Mouse (Mus musculus) forebrain, embryonic 11.5 days (tissue): ENCODE measurements around the gene Pex11g. TPM values are rescaled to one million over a fixed set of nuclear protein-coding genes. Genes with fewer than 3 reads are reported as not detected.

Experiments
- ATAC-seq: fragments of 200-750 bp; cut with Nextera tagmentation; replicated peaks from 2 replicates; pipeline ENCODE4 v1.8.0; 2017; ENCODE audit warnings: moderate TSS enrichment; ENCODE audit not compliant: low FRiP score
- DNase-seq: peaks from one replicate; pipeline ENCODE4 v3.0.0-alpha.2; 2017; ENCODE audit warnings: low spot score
- H3K27ac ChIP-seq: fragments of 300-500 bp; sonication (generic); 2 replicates; pipeline ENCODE4 v1.5.1; 2014; ENCODE audit warnings: low read depth, low read length
- H3K27me3 ChIP-seq: fragments of 300-500 bp; sonication (generic); 2 replicates; pipeline ENCODE4 v1.6.1; 2014; ENCODE audit warnings: mild to moderate bottlenecking, low read length, mixed read lengths; ENCODE audit not compliant: control insufficient read depth, insufficient read depth
- H3K36me3 ChIP-seq: fragments of 300-500 bp; sonication (generic); 2 replicates; pipeline ENCODE4 v1.6.1; 2014; ENCODE audit warnings: mild to moderate bottlenecking, low read length, moderate library complexity, mixed read lengths; ENCODE audit not compliant: control insufficient read depth, insufficient read depth
- H3K4me1 ChIP-seq: fragments of 300-500 bp; sonication (generic); replicated peaks from 2 replicates; pipeline ENCODE4 v1.6.1; 2014; ENCODE audit warnings: low read length, mixed read lengths; ENCODE audit not compliant: control insufficient read depth, insufficient read depth
- H3K4me2 ChIP-seq: fragments of 300-500 bp; sonication (generic); 2 replicates; pipeline ENCODE4 v1.6.1; 2014; ENCODE audit warnings: low read depth, mild to moderate bottlenecking, low read length, moderate library complexity, mixed read lengths; ENCODE audit not compliant: severe bottlenecking
- H3K4me3 ChIP-seq: fragments of 300-500 bp; sonication (generic); 2 replicates; pipeline ENCODE4 v1.5.1; 2014; ENCODE audit warnings: low read depth, low read length
- H3K9ac ChIP-seq: fragments of 300-500 bp; sonication (generic); 2 replicates; pipeline ENCODE4 v1.6.1; 2014; ENCODE audit warnings: low read length
- H3K9me3 ChIP-seq: fragments of 300-500 bp; sonication (generic); 2 replicates; pipeline ENCODE4 v1.6.1; 2016; ENCODE audit warnings: low read length, mixed read lengths; ENCODE audit not compliant: control insufficient read depth
- WGBS: fragments of 180-500 bp; shearing (Covaris S2); extraction: QIAGEN DNeasy Blood & Tissue Kit; methylation state at CpG from one replicate; pipeline ENCODE4 v1.1.7; 2014; 5-methylcytosine and 5-hydroxymethylcytosine counted together
- polyA plus RNA-seq: library from polyadenylated mRNA; unstranded; fragments of >200 nt; fragmentation: Nextera tagmentation; extraction: Ambion mirVana; gene quantifications from 2 replicates; pipeline ENCODE4 v1.2.1, GENCODE M21; 2014

The Pex11g gene
- polyA plus RNA-seq: 2.9 and 3.8 TPM in 2 replicates

GRCm38 (mm10) chr8:3467006-3467885 is at the start of gene Pex11g:
Gene Pex11g, minus strand, starts transcription at chr8:3467680.
- H3K4me3 ChIP-seq: peak within 1 kb of the TSS; percentile 42
- no peaks in the 10 kb centered on the region for H3K27me3 ChIP-seq
- 10% methylated on average over 32 of the region's 32 CpGs for WGBS
- no peaks in the 10 kb centered on the region for H3K9me3 ChIP-seq
- peak within 1 kb of the TSS; percentile 70 for H3K27ac ChIP-seq
- peak within 1 kb of the TSS; percentile 77 for H3K9ac ChIP-seq
- H3K4me1 ChIP-seq: no peaks in the 10 kb centered on the region; the same call in 1 of the 2 replicates
- ATAC-seq: peak; percentile 96
- peak within 1 kb of the TSS; percentile 66 for H3K4me2 ChIP-seq
- no peaks in the 10 kb centered on the region for H3K36me3 ChIP-seq
- peak; percentile 99 for DNase-seq

GRCm38 (mm10) chr8:3517117-3517495 is 49.6 kb upstream of the Pex11g start:
- peak overlapping the region; percentile 53 for H3K4me3 ChIP-seq
- 14% methylated on average over 16 of the region's 16 CpGs for WGBS
- no peaks in the 10 kb centered on the region for H3K9me3 ChIP-seq
- H3K27me3 ChIP-seq: no peaks in the 10 kb centered on the region
- H3K9ac ChIP-seq: peak overlapping the region; percentile 36; the same call in 1 of the 2 replicates
- H3K27ac ChIP-seq: no peak overlapping the region
- ATAC-seq (no peak), DNase-seq (no peak)
- H3K4me2 ChIP-seq: peak overlapping the region; percentile 97
- no peaks in the 10 kb centered on the region; the same call in 1 of the 2 replicates for H3K36me3 ChIP-seq
- peaks cover 2% of the 10 kb centered on the region; the same call in 1 of the 2 replicates for H3K4me1 ChIP-seq

- Histone ChIP-seq H3K27me3 (no peaks in the 10 kb centered on the region), H3K27ac (no peak overlapping the region), H3K4me2 (peak overlapping the region; percentile 97), H3K9ac (peak overlapping the region; percentile 67), H3K9me3 (no peaks in the 10 kb centered on the region), H3K4me3 (peak overlapping the region; percentile 53), H3K36me3 (no peaks in the 10 kb centered on the region; the same call in 1 of the 2 replicates), H3K4me1 (peaks cover 2% of the 10 kb centered on the region; the same call in 1 of the 2 replicates)
- DNase-seq (peak; percentile 92), ATAC-seq (peak; percentile 88)
- WGBS: 2% methylated on average over 36 of the region's 36 CpGs
Observed at GRCm38 (mm10) chr8:3516450-3517116, 49.1 kb upstream of the Pex11g start.

- DNase-seq (peak; percentile 68), ATAC-seq (peak; percentile 40)
- Histone ChIP-seq H3K4me1 (peaks cover 2% of the 10 kb centered on the region; the same call in 1 of the 2 replicates), H3K36me3 (no peaks in the 10 kb centered on the region; the same call in none of the 2 replicates), H3K4me3 (peak overlapping the region; percentile 53), H3K4me2 (peak overlapping the region; percentile 97), H3K27me3 (no peaks in the 10 kb centered on the region), H3K9me3 (no peaks in the 10 kb centered on the region), H3K9ac (peak overlapping the region; percentile 67), H3K27ac (no peak overlapping the region)
- under 1% methylated on average over 25 of the region's 25 CpGs for WGBS
Observed at GRCm38 (mm10) chr8:3515771-3516417, 48.4 kb upstream of the Pex11g start.

GRCm38 (mm10) chr8:3515260-3515671 is 47.8 kb upstream of the Pex11g start, which contains the start of gene Pnpla6:
Gene Pnpla6, plus strand, starts transcription at chr8:3515384.
- H3K4me2 ChIP-seq: peak within 1 kb of the TSS; percentile 97
- ATAC-seq (peak; percentile 82), DNase-seq (peak; percentile 89)
- no peaks in the 10 kb centered on the region for H3K27me3 ChIP-seq
- under 1% methylated on average over 25 of the region's 25 CpGs for WGBS
- no peak within 1 kb of the TSS for H3K27ac ChIP-seq
- H3K4me1 ChIP-seq: peaks cover 2% of the 10 kb centered on the region; the same call in 1 of the 2 replicates
- H3K4me3 ChIP-seq: peak within 1 kb of the TSS; percentile 53
- H3K9me3 ChIP-seq: no peaks in the 10 kb centered on the region
- no peaks in the 10 kb centered on the region; the same call in none of the 2 replicates for H3K36me3 ChIP-seq
- peak within 1 kb of the TSS; percentile 67 for H3K9ac ChIP-seq

GRCm38 (mm10) chr8:3514681-3515247 is 47.3 kb upstream of the Pex11g start:
- no peak for ATAC-seq
- Histone ChIP-seq H3K4me3 (peak overlapping the region; percentile 53), H3K27me3 (no peaks in the 10 kb centered on the region), H3K9ac (peak overlapping the region; percentile 67; the same call in 1 of the 2 replicates), H3K4me2 (peak overlapping the region; percentile 97), H3K36me3 (no peaks in the 10 kb centered on the region; the same call in none of the 2 replicates), H3K27ac (no peak overlapping the region), H3K9me3 (no peaks in the 10 kb centered on the region), H3K4me1 (peaks cover 2% of the 10 kb centered on the region; the same call in 1 of the 2 replicates)
- no peak for DNase-seq
- WGBS: 29% methylated on average over 13 of the region's 13 CpGs

GRCm38 (mm10) chr8:3507979-3508754 is 40.7 kb upstream of the Pex11g start:
- H3K9ac ChIP-seq: no peak overlapping the region
- H3K36me3 ChIP-seq: peaks cover 3% of the 10 kb centered on the region
- H3K4me3 ChIP-seq: no peak overlapping the region
- H3K4me2 ChIP-seq: no peak overlapping the region
- 85% methylated on average over 6 of the region's 6 CpGs for WGBS
- H3K4me1 ChIP-seq: no peaks in the 10 kb centered on the region
- no peak overlapping the region for H3K27ac ChIP-seq
- ATAC-seq (no peak), DNase-seq (no peak)
- H3K9me3 ChIP-seq: no peaks in the 10 kb centered on the region
- no peaks in the 10 kb centered on the region for H3K27me3 ChIP-seq
